Mouse (Mus musculus) urinary bladder, postnatal 4 days (tissue): ENCODE measurements around the gene Tspan10.

Experiments
- DNase-seq, 2 experiments: peaks; one replicate each; pipeline ENCODE4 v3.0.0; 2021 to 2022; ENCODE audit warnings: low spot score in 2 of 2

Gene Tspan10

DNA sequence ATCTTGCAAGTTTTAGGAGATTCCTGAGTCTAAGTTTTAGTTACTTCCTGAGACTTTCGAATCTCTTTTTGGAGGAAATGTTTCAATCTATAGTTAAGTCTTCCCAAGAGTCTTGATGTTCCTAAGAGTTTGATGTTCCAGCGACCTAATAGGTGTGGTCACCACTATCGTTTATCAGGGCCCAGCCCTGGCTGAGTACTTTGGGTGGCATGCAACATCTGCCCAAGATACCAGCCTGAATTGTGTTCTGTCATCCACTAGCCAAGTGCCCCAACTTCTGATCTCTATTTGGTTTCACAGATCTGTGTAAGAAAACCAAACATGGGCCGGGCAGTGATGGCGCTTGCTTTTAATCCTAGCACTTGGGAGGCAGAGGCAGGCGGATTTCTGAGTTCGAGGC lies 13.0 kb downstream of the Tspan10 start:
- no peak for DNase-seq

DNA sequence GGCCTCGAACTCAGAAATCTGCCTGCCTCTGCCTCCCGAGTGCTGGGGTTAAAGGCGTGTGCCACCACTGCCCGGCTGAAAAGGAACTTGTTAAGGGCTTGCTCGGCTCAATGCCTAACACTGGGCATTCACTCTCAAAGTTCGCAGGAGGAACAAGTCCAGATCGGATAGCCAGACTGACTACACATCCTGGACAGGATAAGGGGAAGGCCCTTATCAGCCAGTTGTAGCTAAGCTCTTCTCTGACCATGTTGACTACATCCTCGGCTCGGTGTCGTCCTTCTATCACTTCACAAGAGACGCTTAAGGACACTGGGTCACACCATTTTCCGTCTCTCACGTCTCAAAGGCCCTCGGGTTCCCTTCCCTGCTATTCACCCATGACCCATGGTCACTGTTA lies 14.9 kb downstream of the Tspan10 start:
- no peak for DNase-seq

DNA sequence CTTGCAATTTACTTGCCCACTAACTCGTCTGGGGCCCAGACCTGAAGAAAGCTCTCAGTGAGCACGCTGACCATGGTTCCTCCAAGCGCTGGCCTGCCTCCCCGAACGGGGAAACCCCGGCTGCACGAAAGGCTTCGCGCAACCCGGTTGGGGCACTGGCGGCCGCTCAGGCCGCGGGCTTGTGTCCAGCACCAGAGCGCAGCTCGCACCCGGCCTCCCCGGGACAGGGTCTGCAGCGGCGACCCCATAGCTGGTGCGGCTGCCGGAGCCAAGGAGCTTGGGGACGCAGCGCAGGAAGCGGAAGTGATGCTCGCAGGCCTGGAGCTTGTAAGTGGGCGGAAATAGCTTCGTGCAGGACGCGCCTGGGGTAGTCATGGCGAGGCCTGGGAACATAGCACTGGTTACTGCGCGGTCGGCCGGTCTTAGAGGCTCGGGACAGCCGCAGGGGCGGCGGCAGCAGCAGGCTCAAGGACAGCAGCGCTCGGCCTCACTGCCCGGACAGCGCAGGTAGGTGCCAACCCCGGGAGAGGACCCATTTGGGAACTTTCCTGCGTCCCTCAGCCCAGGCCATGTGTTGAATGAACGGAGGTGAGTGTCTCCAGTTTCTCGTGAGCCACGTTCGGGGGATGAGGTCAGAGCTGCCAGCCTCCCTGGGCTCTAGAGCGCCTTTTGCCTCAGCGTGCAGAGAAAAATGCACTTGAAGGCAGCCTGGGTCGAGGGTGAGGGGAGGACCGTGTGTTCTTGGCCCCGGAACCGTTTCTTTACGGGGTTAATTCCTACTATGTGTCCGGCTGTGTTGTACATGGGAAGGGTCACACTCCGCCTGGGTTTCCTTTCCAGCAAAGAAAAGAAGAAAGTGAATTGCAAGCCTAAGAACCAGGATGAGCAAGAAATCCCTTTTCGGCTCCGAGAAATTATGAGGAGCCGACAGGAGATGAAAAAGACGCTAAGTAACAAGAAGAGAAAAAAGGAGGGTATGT lies 15.6 kb downstream of the Tspan10 start, which contains the start of the genes Oxld1 and Ccdc137:
Gene Oxld1, minus strand, starts transcription at position 297 of the 980 bp plus-strand sequence.
Gene Ccdc137, plus strand, starts transcription at position 344 of the 980 bp plus-strand sequence.
- peak; percentile 70 to 71 for DNase-seq

DNA sequence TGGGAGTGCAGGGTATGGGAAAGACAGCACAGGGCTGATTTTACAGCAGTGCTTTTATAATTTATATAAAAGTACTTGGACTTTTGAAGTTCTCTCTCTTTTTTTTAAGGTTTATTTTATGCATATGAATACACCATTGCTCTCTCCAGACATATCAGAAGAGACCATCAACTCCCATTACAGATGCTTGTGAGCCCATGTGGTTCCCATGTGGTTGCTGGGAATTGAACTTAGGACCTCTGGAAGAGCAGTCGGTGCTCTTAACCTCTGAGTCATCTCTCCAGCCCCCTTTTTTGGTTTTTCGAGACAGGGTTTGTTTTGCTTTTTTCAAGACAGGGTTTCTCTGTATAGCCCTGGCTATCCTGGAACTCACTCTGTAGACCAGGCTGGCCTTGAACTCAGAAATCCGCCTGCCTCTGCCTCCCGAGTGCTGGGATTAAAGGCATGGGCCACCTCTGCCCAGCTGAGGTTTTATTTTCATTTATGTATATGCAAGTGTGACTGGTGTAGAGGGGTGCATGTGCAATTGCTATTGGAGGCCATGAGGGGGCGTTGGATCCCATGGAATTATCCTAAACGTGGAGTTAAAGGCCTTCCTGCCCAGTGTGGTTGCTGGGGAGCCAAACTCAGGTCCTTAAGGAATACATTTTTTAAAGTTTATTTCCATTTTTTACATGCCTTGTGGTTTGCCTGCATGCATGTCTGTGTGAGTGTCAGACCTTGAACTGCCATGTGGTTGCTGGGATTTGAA lies 16.6 kb downstream of the Tspan10 start:
- DNase-seq: no peak

DNA sequence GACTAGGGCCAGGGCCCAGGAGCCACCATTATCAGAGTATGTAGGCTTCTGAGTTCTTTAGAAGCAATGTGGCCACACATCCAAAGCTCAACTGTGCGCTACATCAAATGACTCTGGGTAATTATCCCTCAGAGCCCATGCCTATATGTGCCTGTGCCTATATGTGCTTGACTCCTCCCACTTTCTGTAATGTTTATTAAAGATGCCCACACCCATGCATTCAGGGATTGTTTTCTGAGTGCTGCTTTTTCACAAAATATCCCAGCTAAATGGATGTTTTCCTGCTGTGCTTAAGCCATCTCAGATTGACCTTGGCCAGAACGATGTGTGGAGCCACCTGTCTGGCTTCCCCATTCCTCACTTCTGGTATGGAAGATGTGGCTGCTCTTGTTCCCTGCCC lies 21.1 kb downstream of the Tspan10 start:
- DNase-seq: no peak

DNA sequence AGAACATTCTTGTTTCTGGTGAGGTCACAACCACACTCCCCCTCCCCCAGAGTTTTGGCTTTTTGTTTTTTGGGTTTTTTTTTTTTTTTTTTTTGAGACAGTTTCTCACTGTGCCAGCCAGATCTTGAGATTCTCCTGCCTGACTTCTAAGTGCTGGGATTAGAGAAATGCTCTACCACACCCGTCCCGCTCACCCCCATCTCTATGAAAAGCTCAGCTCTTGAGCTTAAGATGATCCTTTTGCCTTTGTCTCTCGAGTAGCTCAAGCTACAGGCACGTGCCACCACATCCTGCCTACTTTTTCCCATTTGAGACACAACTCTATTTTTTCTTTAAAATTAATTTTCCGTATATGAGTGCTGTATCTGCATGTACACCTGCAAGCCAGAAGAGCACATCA lies 21.9 kb downstream of the Tspan10 start:
- DNase-seq: no peak

DNA sequence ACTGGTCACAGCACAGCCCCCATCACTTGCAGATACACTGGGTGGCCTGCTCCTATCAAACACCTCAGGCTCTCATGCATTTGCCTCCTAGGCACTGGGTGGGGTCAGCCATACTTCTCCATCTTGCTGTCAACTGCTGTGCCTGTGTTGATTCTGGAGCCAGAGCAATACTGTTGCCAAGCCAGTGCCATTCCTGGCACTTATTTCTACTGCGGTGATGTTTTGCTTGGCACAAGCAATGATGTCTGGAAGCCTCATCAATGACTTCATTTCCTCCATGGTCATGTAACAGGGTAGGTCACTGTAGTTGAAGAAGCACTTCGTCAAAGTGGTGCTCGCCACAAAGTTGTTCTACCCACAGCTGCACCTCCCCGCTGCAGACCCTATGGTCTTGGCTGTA lies 23.1 kb downstream of the Tspan10 start:
- DNase-seq: no peak

DNA sequence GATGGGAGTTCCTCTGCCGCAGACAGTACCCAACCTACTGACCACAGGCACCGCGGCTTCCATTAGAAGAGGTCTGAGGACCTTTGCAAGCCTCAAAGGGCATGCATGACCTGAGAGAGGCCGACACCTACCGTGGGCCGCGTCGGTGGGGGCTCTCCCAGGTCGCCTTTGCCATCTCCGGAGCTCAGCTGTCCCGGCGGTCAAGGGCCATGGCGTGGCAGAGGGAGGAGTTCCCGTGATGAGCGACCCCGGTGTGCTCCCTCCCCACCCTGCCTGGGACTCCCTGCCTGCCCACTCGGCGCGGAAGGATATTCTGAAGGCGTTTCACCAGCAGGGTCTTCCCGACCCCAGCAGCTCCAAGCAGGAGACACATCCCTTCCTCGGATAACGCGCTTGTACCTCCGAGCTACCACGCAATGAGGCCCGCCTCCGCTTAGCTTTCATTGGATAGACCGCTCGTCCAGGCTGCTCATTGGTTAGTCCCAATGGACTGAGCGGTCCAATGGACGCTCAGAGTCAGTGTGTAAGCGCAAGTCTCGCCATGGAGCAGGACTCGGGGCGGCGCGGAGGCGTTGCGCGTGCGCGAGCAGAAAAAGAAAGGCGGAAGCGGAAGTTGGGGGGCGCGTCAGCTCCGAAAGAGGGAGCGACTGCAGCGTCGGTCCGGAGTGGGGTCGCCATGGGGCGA lies 24.7 kb downstream of the Tspan10 start, which contains the start of gene Arl16:
Gene Arl16, minus strand, starts transcription at position 557 of the 685 bp plus-strand sequence.
- peak; percentile 91 to 94 for DNase-seq

DNA sequence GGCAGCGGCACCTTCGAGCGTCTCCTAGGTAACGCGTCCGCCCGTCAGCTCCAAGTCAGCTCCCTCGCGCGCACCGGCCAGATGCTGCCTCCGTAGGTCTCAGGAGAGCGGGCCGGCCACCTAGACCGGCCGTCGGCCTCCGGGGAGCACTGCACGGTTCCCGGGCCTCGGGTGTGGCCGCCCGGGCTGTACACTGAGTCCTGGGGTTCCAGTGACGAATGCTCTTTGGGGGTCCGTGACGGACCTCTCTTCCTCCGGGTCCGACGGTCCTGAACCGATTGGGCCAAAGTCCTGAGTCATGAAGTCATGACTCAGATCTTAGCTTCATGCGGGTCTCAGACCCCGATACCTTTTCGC lies 25.3 kb downstream of the Tspan10 start:
- no peak for DNase-seq

DNA sequence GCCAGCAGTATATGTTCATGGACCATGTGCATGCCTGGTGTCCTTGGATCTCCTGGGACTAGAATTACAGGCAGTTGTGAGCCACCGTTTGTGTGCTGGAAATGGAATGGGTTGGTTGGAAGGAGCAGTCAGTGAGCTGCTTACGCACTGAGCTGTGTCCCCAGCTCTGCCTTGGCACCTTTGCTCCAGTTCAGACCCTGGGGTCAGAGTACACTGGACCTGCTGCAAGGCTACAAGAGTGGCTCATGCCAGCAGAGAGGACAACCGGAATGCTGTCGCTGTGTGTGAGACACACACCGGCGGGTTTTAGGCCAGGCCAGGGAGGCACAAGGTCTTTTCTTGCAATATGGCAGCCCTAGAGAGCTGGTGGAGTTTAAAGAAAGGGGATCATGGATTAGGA lies 29.6 kb downstream of the Tspan10 start:
- no peak for DNase-seq

DNA sequence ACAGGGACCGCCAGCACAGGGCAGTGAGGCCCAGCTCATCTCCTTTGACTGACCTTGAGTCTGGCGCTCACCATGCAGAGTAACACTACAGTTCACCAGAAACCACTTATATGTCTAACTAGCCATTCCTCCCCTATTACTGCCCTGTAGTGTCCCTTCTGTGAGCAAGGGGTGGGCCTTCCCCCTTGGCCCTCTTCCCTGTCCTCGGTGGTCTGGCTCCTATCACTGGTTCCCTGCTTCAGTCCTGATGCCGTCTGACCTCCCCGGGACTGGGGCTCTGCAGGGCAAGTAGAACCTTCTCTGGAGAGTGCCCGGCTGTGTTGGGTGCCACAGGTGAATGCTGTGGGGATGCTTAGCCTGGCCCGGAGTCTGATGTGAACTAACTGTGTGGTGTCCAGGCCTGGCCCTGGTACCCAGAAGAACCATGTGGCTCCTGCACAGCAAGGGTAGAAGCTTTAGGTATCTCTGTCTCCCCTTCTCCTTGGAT lies 41.0 kb downstream of the Tspan10 start:
- DNase-seq: no peak

DNA sequence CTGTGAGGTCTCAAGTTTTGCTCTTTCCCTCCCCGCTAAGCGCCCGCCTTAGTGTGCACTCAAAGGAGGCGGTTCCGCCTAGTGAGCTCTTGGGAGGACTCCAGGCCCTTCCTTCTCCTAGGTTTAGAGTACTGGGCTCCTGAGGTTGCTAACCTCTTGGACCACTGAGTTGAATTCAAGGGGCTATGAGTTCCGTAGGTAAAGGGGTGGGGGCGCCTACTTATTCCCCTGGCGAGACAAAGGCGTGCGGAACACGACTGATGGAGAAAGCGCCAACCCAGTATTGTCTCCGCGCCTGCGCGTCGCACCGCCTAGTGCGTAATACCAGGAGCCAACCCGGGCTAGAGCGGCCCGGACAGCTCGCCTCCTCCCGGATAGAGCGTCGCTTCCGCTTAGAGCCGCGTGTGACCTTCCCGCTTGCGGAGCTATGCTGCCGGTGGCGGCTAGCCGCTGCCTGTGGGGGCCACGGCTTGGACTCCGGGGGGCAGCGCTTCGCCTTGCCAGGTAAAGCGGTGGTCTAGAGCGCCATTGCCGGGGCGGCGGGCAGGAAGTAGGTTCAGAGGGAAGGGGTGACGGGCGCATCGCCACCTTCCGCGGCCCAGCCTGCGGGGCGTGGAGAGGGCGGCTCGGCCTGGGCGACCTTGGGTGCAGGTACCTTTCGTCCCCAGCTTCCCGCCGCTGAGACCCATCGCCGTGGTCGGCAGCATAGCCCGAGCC lies 42.0 kb downstream of the Tspan10 start, which contains the start of gene Mrpl12:
Gene Mrpl12, plus strand, starts transcription at position 349 of the 717 bp plus-strand sequence.
- peak; percentile 84 to 86 for DNase-seq

DNA sequence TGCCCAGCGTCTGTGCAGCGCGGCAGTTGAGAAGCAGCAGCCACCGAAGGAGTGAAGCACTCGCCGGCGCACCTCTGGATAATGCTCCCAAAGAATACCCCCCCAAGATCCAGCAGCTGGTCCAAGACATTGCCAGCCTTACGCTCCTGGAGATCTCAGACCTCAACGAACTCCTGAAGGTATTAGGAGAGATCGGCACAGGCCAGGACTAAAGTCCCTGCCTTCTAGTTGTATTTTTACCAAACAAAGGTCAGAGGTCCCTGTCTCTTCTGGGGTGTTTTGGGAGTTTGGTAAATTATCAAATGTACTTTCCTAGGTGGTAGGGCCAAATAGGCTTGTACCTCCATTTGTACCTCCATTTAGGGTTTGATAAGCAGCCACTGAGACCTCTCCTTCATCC lies 42.8 kb downstream of the Tspan10 start:
- DNase-seq: no peak

DNA sequence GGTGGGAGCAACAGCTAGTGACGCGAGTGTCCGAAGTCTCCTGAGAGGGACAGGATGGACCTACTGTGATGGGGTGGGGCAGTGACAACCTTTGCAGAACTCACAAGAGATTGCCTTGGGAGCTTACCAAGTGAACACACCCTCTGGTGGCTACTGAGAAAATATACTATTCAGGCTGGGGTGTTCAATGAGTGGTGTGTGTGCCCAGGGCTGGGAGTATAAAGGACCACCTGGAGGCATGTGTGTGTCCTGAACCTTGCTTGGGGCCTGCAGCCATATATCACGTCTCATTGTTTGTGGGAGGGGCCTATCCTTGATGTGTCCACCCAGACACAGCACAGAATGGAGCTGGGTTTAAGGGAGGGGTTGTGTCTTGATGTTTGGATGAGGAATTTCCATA lies 46.1 kb downstream of the Tspan10 start:
- no peak for DNase-seq

DNA sequence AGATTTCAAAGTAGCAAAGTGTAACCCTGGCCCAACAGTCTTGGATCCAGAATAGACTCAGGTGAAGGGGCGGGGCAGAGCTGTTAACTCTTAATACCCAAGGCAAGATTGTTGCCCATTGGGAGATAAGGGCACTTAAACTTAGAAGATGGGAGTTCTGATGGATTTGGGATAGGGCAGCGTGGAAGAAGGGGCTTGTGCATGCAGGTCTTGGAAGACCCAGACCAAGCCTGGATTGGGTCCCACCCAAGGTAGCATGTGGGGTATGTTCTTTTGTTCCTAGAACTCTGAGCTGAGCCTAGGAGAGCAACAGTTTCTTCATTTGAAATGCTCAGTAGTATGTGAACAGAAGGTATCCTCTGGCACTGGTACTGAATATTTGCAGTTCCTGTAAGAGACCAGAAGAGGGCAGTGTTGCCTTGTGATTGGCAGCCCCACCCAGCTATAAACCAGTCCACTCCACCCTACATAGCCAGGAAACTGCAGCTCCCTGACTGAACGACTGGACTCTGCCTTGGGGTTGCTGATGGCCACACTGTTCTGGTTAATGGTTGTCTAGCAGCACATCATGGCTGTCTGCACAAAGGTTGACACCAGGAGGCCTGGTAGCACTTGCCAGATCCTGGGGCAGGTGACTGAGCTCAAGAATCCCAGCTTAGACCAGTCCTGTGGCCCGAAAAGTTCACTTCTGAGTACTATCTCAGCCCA lies 46.8 kb downstream of the Tspan10 start:
- peak; percentile 63 to 65 for DNase-seq

DNA sequence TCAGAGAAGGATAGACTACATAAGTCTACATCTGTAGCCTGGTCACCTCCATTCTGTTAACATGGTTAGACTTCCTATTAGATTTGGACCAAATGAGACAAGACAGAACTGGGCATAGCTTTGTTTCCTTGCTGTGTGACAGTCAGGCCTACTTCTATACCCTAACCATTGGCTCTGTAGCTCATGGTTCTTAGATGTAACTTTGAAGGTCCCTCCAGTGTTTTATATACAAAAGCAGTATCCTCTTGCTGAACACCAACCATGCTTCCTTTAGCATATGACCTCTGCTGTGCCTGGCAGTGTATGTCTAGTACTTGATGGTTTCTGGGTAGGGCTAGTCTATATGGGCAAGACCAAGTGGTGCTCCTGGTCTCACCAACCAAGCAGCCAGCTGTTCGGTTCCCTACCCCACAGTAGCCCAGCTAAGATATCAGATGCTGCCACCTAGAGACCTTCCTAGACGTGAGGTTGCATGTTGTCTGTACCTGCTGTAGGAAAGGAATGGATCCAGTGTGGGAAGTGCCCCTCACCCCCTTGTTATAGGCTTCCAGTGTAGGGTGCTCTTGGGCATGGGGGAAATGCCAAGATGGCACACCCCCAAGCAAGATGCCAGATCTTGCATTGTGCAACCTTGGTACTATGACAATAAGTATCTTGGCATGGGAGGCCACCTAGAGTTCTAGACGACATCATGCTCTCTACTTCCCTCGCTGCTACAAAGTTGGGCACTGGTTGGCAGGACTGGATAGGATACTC lies 48.0 kb downstream of the Tspan10 start:
- DNase-seq: no peak

DNA sequence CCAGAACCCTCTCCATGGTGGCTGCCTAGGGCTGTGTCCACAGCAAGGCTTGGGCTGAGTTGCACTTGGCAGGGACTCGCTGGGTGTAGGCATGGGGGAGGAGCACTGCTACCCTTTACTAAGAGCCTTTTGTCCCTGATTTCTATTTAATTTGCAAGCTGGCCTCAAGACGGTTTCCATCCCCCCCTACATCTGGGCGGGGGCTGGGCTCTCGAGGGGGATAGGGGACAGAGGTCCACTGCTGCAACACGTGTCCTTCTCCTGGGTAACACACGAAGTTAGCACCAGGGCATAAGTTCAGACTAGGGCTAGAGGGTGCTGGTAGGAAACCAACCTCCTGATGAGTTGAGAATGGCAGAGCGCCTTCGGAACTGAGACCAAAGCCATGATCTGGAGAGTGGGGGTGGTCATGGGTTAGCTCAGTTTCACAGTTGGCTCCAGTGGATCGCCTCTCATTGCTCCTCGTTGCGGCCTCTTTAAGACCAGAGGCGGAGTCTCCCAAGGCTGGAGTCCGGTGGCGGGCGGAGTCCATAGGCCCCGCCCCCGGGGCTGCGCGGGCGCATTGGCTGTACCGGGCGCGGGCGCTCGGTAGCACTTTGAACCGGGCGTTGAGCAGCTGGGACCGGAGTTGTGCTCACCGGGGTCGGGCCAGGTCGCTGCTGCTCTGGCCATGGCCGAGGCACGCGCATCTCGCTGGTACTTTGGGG lies 49.0 kb downstream of the Tspan10 start, which contains the start of gene Slc25a10:
Gene Slc25a10, plus strand, starts transcription at position 524 of the 707 bp plus-strand sequence.
- peak; percentile 82 to 88 for DNase-seq

DNA sequence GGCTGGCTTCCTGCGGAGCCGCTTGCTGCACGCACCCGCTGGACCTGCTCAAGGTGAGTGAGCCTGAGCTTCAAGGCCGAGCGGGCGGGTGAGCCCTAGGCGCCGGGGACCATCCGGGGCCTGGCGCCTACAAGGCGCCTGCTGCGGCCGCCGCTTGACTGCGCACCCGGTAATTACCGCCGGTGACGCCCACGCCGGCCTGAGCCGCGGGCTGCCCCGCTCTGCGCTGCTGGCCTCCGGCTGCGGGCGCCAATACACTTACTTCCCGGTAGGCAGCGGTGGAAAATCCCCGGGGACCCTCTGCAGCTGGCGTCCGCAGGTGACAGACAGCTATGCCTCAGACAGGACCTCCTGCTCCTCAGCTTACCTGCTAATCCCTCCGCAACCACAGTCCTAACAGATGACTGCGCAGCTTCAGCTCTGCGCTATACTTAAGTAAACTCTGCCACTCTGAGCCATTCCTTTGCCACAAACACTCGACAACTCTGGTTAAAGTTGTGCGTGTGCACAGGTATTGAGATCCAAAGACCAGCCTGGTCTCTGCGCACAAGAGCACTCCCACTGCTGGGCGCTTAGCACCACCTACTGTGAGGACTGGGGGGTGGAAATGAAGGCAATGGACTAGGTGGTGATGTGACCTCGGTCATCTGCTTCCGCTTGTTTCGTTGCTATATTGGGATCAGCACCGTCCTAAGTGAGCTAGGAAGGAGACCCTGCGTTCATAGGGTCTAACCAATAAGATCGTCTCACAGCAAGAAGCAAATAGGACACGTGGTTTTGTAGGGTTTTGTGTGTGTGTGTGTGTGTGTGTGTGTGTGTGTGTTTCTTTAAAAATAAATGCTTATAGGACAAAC lies 49.8 kb downstream of the Tspan10 start:
- peak in 1 of 2 experiments; percentile 58 for DNase-seq
